Mouse (Mus musculus): ENCODE measurements around the gene Vtcn1.

Gene Vtcn1

GRCm38 (mm10) chr3:100906916-100907315, 81.7 kb downstream of the Vtcn1 start:
- ChIA-PET POLR2A (no interaction called here), CTCF (interaction anchor here (0.6 to 1.6 kb wide), 8 partner anchors 10 to 139 kb away, joined by 3 to 9 read pairs (median 4); no protein-coding TSS in a partner anchor)

DNA sequence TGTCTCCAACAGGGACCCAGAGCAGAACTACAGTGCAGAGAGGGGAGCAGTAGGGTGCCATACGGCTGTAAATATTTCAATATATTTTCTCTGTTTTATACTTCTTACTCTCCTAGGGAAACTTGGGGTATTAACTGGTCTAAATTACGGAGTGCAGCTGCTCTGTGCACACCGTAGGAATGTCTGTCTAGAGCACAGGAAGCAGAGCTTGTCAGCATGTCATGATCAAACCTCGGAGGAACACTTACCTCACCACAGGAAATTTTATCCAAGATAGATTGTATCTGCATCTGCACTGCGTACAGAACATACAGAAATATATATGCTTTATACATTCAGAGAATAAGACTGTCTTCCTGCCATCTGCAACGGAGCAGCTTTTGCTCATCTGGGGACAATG, 83.3 kb downstream of the Vtcn1 start:
- POLR2A ChIA-PET: interaction anchor here in 1 of 4 experiments (0.6 to 1.3 kb wide), 4 partner anchors 8 to 635 kb away, joined by 3 to 4 read pairs (median 3); partner anchors contain the start of gene Trim45
- CTCF ChIA-PET: interaction anchor here in 2 of 4 experiments (0.6 to 1.3 kb wide), 4 partner anchors 8 to 363 kb away, joined by 3 to 4 read pairs (median 4); no protein-coding TSS in a partner anchor

DNA sequence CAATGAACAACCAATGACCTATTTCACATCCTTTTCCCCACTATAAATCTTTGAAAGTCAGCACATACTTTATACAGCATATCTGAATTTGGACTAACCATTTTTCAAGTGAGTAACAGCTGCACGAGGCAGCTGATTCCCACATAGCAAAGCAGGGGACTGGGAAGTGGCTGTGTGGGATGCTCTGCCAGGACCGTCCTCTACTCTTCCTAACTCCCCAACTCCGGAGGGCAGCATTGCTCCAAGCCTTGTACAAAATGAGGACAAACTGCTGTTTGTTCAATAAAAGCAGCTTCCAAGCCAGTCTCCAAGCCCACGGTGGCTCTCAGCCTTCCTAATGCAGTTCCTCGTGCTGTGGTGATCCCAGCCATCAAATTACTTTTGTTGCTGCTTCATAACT, 85.4 kb downstream of the Vtcn1 start:
- POLR2A ChIA-PET: no interaction called here
- CTCF ChIA-PET: interaction anchor here in 1 of 4 experiments (0.6 kb wide), 1 partner anchor 143 kb away, joined by 3 read pairs; no protein-coding TSS in a partner anchor

DNA sequence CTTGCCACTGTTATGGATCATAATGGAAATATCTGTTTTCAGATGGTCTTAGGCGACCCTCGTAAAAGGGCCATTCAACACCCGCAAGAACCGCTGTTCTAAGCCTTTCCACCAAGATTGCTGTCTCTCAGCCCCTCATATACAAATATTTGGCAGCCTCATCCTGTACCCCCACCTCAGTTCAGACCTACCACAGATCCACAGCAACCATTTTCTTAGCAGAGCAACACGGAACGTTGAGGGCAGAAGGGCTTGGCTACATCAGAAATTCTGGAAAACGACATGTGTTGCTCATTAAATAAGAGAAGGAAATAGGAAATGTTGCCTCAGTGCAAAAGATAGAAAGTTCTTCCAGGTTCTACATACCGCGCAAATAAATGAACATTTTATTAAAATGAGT, 85.8 kb downstream of the Vtcn1 start:
- ChIA-PET CTCF (interaction anchor here in 2 of 4 experiments (0.7 to 1.0 kb wide), 2 partner anchors 21 to 138 kb away, joined by 3 read pairs; no protein-coding TSS in a partner anchor), POLR2A (no interaction called here)

DNA sequence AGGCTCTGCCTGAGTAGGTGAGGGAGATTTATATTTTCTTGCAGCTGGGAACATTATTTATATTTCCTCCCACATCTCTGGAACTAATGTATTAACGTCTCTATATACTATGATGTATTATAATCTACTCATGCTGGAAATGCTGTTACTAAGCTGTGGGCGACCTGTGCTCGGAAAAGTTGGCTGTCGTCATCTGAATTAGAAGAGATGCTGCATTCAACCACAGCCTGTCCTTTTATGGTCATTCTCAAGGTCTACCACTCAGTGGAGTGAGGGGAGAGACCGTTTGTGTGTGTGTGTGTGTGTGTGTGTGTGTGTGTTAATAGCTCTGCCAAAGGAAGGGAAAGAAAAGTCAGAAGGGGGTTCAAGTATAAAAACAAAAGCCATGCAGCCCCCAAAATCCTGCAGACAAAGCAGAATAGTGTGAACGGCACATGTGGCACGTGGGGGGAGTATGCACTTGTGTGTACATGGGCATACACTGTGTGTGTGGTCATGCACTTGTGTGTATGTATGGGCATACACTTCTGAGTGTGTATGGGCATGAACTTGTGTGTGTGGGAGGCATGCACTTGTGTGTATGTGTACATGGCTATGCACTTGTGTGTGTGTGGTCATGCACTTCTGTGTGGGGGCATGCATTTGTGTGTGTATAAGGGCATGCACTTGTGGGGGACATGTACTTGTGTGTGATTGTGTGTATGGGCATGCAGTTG, 86.4 kb downstream of the Vtcn1 start:
- ChIA-PET CTCF (interaction anchor here in 2 of 4 experiments (0.7 to 1.0 kb wide), 2 partner anchors 20 to 138 kb away, joined by 3 read pairs; no protein-coding TSS in a partner anchor), POLR2A (no interaction called here)

DNA sequence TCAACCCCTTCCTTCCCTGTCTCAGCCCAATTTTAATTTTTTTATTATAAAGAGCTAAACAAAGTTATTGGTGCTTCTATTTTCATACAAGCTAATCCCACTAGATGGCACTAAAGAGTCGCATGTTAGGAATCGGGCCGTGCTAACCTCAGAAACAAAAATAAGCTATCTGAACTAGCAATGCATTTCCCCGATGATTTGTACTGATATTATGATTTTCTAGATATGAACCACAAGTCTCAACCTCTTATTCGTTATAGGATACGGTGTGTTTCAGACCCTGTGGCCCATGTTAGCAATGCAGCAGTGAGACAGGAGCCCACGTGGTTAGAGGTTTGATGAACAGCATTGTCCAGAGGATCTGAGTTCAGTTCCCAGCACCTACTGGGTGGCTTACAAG, 91.6 kb downstream of the Vtcn1 start:
- POLR2A ChIA-PET: interaction anchor here (0.5 to 1.8 kb wide), 8 partner anchors 9 to 415 kb away, joined by 3 to 13 read pairs (median 4); no protein-coding TSS in a partner anchor
- CTCF ChIA-PET: interaction anchor here (0.5 to 1.7 kb wide), 54 partner anchors 8 to 512 kb away, joined by 3 to 38 read pairs (median 3); partner anchors contain the start of gene Ttf2 (in 2 of the 4)

- ChIA-PET CTCF (interaction anchor here in 2 of 4 experiments (0.6 to 3.4 kb wide), 3 partner anchors 11 to 79 kb away, joined by 3 to 44 read pairs (median 8); no protein-coding TSS in a partner anchor), POLR2A (interaction anchor here in 2 of 4 experiments (0.5 to 3.6 kb wide), 3 partner anchors 11 to 139 kb away, joined by 3 to 45 read pairs (median 23); no protein-coding TSS in a partner anchor)
Measured at GRCm38 (mm10) chr3:100920611-100921140, 95.4 kb downstream of the Vtcn1 start.

DNA sequence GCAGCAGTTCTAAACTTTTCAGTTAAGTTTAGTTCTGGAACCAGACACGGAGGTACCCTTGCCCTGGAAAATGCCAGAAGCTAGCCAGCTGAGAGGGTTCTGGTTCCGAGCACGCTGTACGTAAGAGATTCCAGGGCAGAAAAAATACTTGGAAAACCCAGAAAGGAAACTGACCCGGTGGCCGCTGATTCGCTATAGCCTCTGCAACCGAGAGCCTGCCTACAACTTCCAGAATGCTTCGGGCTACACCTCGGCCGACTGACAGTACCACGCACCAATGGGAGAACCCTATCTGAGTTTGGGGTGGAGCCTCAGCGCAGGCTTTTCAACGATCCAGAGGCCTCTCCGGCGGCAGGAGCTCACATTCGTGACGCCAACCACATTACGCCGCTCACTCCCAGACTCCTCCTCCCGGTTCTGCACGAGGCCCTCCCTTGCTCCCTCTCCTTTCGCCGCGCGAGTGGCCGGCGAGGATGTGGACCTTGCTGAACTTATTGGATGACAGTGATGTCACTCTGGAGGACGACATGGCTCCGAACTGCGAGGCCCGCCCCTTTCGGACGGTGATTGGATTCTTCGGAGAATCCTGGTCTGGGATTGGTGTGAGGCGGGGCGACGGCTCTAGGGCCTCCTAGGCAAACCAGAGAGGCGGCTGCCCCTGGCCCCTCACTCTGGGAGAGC, 96.7 kb downstream of the Vtcn1 start, which contains the start of gene Trim45:
Trim45 (plus strand) TSS at position 378 of the 681 bp plus-strand sequence.
- POLR2A ChIA-PET: interaction anchor here in 3 of 4 experiments (0.6 to 3.6 kb wide), 30 partner anchors 9 to 455 kb away, joined by 3 to 76 read pairs (median 3); partner anchors contain the start of genes Ttf2 (in 2 of the 3), Igsf3 (in 1 of the 3) and Tent5c (in 1 of the 3)
- CTCF ChIA-PET: interaction anchor here in 3 of 4 experiments (0.6 to 3.4 kb wide), 14 partner anchors 9 to 1689 kb away, joined by 3 to 44 read pairs (median 4); no protein-coding TSS in a partner anchor

GRCm38 (mm10) chr3:100922506-100923375, 97.5 kb downstream of the Vtcn1 start:
- CTCF ChIA-PET: interaction anchor here in 3 of 4 experiments (0.6 to 3.4 kb wide), 10 partner anchors 9 to 1095 kb away, joined by 3 to 44 read pairs (median 5); no protein-coding TSS in a partner anchor
- POLR2A ChIA-PET: interaction anchor here in 3 of 4 experiments (0.7 to 3.6 kb wide), 27 partner anchors 9 to 454 kb away, joined by 3 to 76 read pairs (median 4); partner anchors contain the start of genes Ttf2 (in 2 of the 3), Igsf3 (in 1 of the 3) and Tent5c (in 1 of the 3)

DNA sequence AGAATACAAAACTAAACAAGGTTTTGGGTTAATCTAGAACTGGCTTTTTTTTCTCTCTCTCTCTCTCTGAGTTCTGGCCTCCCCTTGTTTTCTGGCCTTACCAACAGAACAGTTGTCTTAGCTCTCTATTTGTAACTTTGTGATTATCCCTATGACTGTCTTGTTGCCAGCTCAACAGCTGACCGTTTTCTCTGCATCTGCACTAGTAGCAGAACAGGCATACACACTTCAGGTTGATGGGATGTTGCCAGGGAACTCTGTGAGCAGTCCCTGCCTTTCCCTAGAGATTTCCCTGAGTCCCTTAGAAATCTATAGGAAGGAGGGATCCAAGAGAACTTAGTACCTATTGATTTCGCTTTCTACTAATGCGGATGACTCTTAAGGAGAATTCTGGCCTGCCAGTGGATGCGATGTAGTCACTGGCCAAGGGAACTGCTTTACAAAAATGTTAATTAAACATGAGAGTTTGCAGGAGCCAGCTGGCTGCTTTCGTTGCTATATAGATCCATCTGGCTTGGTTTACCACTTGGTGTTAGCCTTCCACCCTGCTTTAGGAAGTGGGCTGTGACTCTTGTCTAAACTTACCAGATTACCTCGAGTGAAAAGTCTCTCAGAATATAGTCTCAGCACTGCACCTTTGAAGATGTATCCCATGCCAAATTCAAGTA, 98.9 kb downstream of the Vtcn1 start:
- ChIA-PET CTCF (interaction anchor here in 2 of 4 experiments (1.2 to 3.4 kb wide), 3 partner anchors 7 to 8 kb away, joined by 4 to 44 read pairs (median 5); no protein-coding TSS in a partner anchor), POLR2A (interaction anchor here in 3 of 4 experiments (0.6 to 3.6 kb wide), 3 partner anchors 8 to 147 kb away, joined by 3 to 45 read pairs (median 23); no protein-coding TSS in a partner anchor)

GRCm38 (mm10) chr3:100925176-100925575, 99.9 kb downstream of the Vtcn1 start:
- POLR2A ChIA-PET: interaction anchor here in 2 of 4 experiments (0.6 to 1.4 kb wide), 4 partner anchors 9 to 356 kb away, joined by 3 read pairs; no protein-coding TSS in a partner anchor
- CTCF ChIA-PET: interaction anchor here in 2 of 4 experiments (0.6 to 1.3 kb wide), 2 partner anchors 8 to 229 kb away, joined by 3 to 5 read pairs; no protein-coding TSS in a partner anchor

GRCm38 (mm10) chr3:100931332-100932076, 106.2 kb downstream of the Vtcn1 start:
- POLR2A ChIA-PET: interaction anchor here in 3 of 4 experiments (0.6 to 4.2 kb wide), 24 partner anchors 9 to 533 kb away, joined by 3 to 76 read pairs (median 4); partner anchors contain the start of genes Trim45 (in 3 of the 3) and Ttf2 (in 1 of the 3)
- CTCF ChIA-PET: interaction anchor here (0.5 to 3.4 kb wide), 36 partner anchors 8 to 767 kb away, joined by 3 to 44 read pairs (median 4); partner anchors contain the start of genes Trim45 (in 3 of the 4) and Ttf2 (in 1 of the 4)

DNA sequence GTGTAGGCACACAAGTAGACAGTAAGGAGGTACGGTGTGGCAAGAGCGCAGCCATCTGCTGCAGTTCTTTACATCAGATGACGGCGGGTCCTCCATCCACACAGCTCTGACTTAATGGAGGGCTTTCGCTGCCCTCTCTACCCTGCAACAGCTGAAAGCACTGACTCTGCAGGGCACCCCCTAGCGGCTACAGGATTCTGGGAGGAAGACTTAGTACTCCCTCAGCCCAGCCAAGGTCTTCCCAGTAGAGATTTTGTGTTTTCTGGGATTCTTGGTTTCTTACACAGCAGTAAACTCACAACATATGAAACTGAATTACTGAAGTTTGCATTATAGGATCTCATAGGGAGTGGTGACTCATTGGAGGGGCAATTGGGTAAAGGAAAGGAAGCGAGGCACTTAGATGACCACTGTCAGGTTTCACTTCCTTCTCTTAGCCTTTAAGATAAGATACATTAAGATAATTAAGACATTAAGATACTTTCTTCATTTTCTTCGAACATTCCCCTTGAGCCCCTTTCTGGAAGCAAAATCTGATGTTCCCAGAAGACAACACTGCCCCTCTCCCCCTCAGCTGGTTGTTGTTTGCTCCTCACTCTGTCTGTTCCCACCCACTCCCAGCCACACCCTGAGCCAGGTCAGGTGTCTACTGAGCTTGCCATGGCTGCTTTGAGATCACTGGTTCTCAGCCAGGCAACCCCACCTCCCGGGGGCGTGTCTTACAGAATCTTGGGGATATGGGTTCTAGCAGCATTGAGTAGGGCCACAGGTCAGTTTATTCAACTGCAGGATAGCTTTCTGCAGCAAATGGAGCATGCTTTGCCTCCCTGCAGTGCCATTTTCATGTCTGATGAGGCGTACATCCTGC, 107.1 kb downstream of the Vtcn1 start:
- CTCF ChIA-PET: interaction anchor here (0.6 to 3.4 kb wide), 39 partner anchors 8 to 440 kb away, joined by 3 to 44 read pairs (median 4); partner anchors contain the start of genes Trim45 (in 3 of the 4) and Ttf2 (in 1 of the 4)

DNA sequence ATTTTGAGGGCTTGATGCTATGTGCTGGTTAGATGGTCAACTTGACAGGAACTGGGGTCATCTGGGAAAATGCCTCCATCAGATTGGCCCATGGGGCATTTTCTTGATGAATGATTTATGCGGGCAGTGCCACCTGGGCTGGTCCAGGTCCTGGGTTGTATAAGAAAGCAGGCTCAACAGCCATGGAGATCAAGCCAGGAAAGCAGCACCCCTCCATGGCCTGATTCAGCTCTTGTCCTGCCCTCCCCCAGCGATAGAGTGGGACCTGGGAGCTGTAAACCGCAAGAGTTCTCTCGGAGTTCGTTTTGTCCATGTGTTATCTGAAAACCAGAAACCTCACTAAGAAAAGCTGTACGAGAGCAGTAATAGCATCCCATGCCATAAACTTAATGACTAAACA, 110.3 kb downstream of the Vtcn1 start:
- ChIA-PET CTCF (interaction anchor here in 2 of 4 experiments (1.2 to 1.5 kb wide), 2 partner anchors 19 to 37 kb away, joined by 3 to 4 read pairs; no protein-coding TSS in a partner anchor), POLR2A (interaction anchor here in 2 of 4 experiments (0.6 to 1.9 kb wide), 2 partner anchors 10 to 13 kb away, joined by 4 to 9 read pairs; partner anchors contain the start of gene Trim45 (in 1 of the 2))

More for the DNA sequence above, 107.1 kb downstream of the Vtcn1 start:
- POLR2A ChIA-PET: interaction anchor here in 3 of 4 experiments (0.5 to 4.2 kb wide), 36 partner anchors 9 to 673 kb away, joined by 3 to 76 read pairs (median 4); partner anchors contain the start of genes Trim45 (in 3 of the 3), Ttf2 (in 2 of the 3) and Atp1a1 (in 1 of the 3)

Data from embryonic stem cell, embryonic (primary cell).